ENCODE assay signal across 21 mouse cellular contexts in the genomic region with DNA sequence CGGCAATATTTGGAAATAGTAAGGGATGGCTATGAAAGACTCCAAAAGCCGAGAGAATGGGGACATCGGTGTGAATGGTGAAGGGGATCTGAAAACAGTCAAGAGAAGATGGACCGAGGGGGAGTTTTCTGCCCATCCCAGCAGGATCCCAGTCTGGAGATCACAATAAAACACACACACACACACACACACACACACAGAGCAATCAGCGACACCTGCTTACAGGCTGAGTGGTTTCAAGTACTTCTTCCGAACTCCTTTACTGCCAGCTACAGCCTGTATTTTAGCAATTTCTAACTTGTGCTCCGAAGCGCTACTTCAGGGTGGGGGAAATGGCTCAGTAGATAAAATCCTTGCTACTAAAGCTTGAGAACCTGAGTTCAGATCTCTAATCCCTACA.
DNase-seq lines count a peak whose midpoint lies in the region; ATAC-seq and TF ChIP-seq lines count a peak whose summit lies in the region.
"Had no signal": no experiment of that assay in that cellular context is flagged by ENCODE, and none has a peak within 500 bp of the region (broad histone marks: within the 10 kb centered on the region; RNA-seq: fewer than 3 reads in every experiment).

No protein-coding gene starts in this region.

- DNase-seq in heart, embryonic 10.5 days (ENCODE audit: low spot score) = peak; percentile 64
- no peak for DNase-seq in heart, adult 9 months (ENCODE audit: low spot score in 2 of 2)
- peak; percentile 15 for DNase-seq in lung, postnatal 36 days
- DNase-seq in lung, postnatal 4 days = no peak
- DNase-seq in liver, postnatal 0 days = no peak
- DNase-seq: adrenal gland, postnatal 10 days; B cell, adult 2 months; cerebellum, adult 11-12 months; cerebellum, postnatal 25 days; gastrocnemius, postnatal 25 days; lung, postnatal 10 days; right cerebral cortex, postnatal 25 days had no signal

- ATAC-seq in forebrain, embryonic 12.5 days (ENCODE audit: low FRiP score) = no peak; the same call in 1 of the 2 replicates
- ATAC-seq in midbrain, embryonic 16.5 days = peak; percentile 15; the same call in 1 of the 2 replicates
- ATAC-seq in liver, postnatal 0 days = no peak
- ATAC-seq: intestine, embryonic 15.5 days had no signal

- H3K4me3 ChIP-seq in heart, embryonic 10.5 days = no peak overlapping the region
- H3K4me3 ChIP-seq in forebrain, embryonic 12.5 days (replicated peaks) = no peak overlapping the region
- no peak overlapping the region for H3K4me3 ChIP-seq in midbrain, embryonic 16.5 days (ENCODE audit: low read depth, low read length)
- H3K4me3 ChIP-seq in liver, postnatal 0 days (ENCODE audit: low read depth, low read length) = no peak overlapping the region
- H3K4me3 ChIP-seq: erythroblast, embryonic 14.5 days; heart, embryonic 12.5 days; intestine, embryonic 15.5 days; left cerebral cortex, adult 2 months; limb, embryonic 13.5 days had no signal

- no peak overlapping the region for H3K27ac ChIP-seq in heart, embryonic 10.5 days
- H3K27ac ChIP-seq in forebrain, embryonic 12.5 days = peak overlapping the region; percentile 31; the same call in 1 of the 2 replicates
- H3K27ac ChIP-seq in midbrain, embryonic 16.5 days (ENCODE audit: low read length) = no peak overlapping the region
- no peak overlapping the region for H3K27ac ChIP-seq in liver, postnatal 0 days (ENCODE audit: low read depth)
- H3K27ac ChIP-seq: intestine, embryonic 15.5 days; left cerebral cortex, adult 2 months; limb, embryonic 13.5 days; liver, embryonic 14.5 days; stomach, postnatal 0 days had no signal

- TF ChIP-seq EP300 in liver, postnatal 0 days (IDR thresholded peaks at IDR 0.05; ENCODE audit: low read depth) = no peak

- H3K9ac ChIP-seq in forebrain, embryonic 12.5 days = no peak overlapping the region
- no peak overlapping the region for H3K9ac ChIP-seq in midbrain, embryonic 16.5 days (ENCODE audit: low read depth, low read length)
- H3K9ac ChIP-seq in liver, postnatal 0 days (replicated peaks) = no peak overlapping the region
- H3K9ac ChIP-seq: heart, embryonic 12.5 days; intestine, embryonic 15.5 days; limb, embryonic 13.5 days; liver, embryonic 14.5 days had no signal

- H3K9me3 ChIP-seq in heart, embryonic 10.5 days = no peaks in the 10 kb centered on the region
- no peaks in the 10 kb centered on the region for H3K9me3 ChIP-seq in forebrain, embryonic 12.5 days
- no peaks in the 10 kb centered on the region for H3K9me3 ChIP-seq in midbrain, embryonic 16.5 days (replicated peaks; ENCODE audit: control insufficient read depth, low read length, poor library complexity, severe bottlenecking)
- no peaks in the 10 kb centered on the region for H3K9me3 ChIP-seq in liver, postnatal 0 days (ENCODE audit: low read length)
- H3K9me3 ChIP-seq: heart, embryonic 12.5 days; intestine, embryonic 15.5 days; limb, embryonic 13.5 days had no signal

- no peaks in the 10 kb centered on the region for H3K36me3 ChIP-seq in heart, embryonic 10.5 days
- no peaks in the 10 kb centered on the region for H3K36me3 ChIP-seq in forebrain, embryonic 12.5 days (replicated peaks)
- H3K36me3 ChIP-seq in midbrain, embryonic 16.5 days (ENCODE audit: control insufficient read depth, insufficient read depth, low read length) = no peaks in the 10 kb centered on the region
- no peaks in the 10 kb centered on the region for H3K36me3 ChIP-seq in liver, postnatal 0 days (replicated peaks; ENCODE audit: insufficient read depth, low read length)
- H3K36me3 ChIP-seq: heart, embryonic 12.5 days; intestine, embryonic 15.5 days; limb, embryonic 13.5 days had no signal

- WGBS in heart, embryonic 10.5 days = 67% methylated on average over 8 of the region's 8 CpGs
- 23% methylated on average over 8 of the region's 8 CpGs for WGBS in forebrain, embryonic 12.5 days
- WGBS in midbrain, embryonic 16.5 days = 43% methylated on average over 8 of the region's 8 CpGs
- 86% methylated on average over 8 of the region's 8 CpGs for WGBS in liver, postnatal 0 days (ENCODE audit: insufficient replicate concordance)

- peaks cover 33% of the 10 kb centered on the region for H3K4me1 ChIP-seq in heart, embryonic 10.5 days
- H3K4me1 ChIP-seq in forebrain, embryonic 12.5 days = peaks cover 30% of the 10 kb centered on the region
- H3K4me1 ChIP-seq in midbrain, embryonic 16.5 days (ENCODE audit: control insufficient read depth, insufficient read depth, low read length) = peaks cover 5% of the 10 kb centered on the region; the same call in 1 of the 2 replicates
- peaks cover 12% of the 10 kb centered on the region; the same call in 1 of the 2 replicates for H3K4me1 ChIP-seq in liver, postnatal 0 days (ENCODE audit: insufficient read depth)
- H3K4me1 ChIP-seq: intestine, embryonic 15.5 days had no signal

- no peaks in the 10 kb centered on the region for H3K27me3 ChIP-seq in heart, embryonic 10.5 days (ENCODE audit: insufficient read depth, poor library complexity, severe bottlenecking)
- peaks cover 48% of the 10 kb centered on the region for H3K27me3 ChIP-seq in forebrain, embryonic 12.5 days
- no peaks in the 10 kb centered on the region for H3K27me3 ChIP-seq in midbrain, embryonic 16.5 days (ENCODE audit: control insufficient read depth, insufficient read depth, low read depth, low read length)
- no peaks in the 10 kb centered on the region for H3K27me3 ChIP-seq in liver, postnatal 0 days (ENCODE audit: insufficient read depth, low read length)
- H3K27me3 ChIP-seq: intestine, embryonic 15.5 days; limb, embryonic 13.5 days had no signal

- peak overlapping the region; percentile 32; the same call in 1 of the 2 replicates for H3K4me2 ChIP-seq in forebrain, embryonic 12.5 days
- H3K4me2 ChIP-seq in midbrain, embryonic 16.5 days (ENCODE audit: low read length) = no peak overlapping the region
- no peak overlapping the region for H3K4me2 ChIP-seq in liver, postnatal 0 days (ENCODE audit: low read depth, low read length)
- H3K4me2 ChIP-seq: heart, embryonic 12.5 days; intestine, embryonic 15.5 days; limb, embryonic 13.5 days had no signal

- no peak for TF ChIP-seq CTCF in liver, postnatal 0 days (IDR thresholded peaks at IDR 0.05; ENCODE audit: low read depth)

Comparison
In these comparisons a context has a peak if more than half of its experiments do, and no peak if none do; other contexts are left out.
1. DNase-seq: peak in heart, embryonic 10.5 days (single experiment) and lung, postnatal 36 days (single experiment); none in heart, adult 9 months (0 of 2), lung, postnatal 4 days (0 of 2) and liver, postnatal 0 days (single experiment).